Mouse (Mus musculus) hindbrain, embryonic 15.5 days (tissue): ENCODE data around the gene Rgmb. TPM values are rescaled to one million over a fixed set of nuclear protein-coding genes. Genes with fewer than 3 reads are reported as not detected.

Experiments used
- ATAC-seq: fragments of 200-750 bp; cut with Nextera tagmentation; 2 replicates; pipeline ENCODE4 v1.8.0; 2017; ENCODE audit warnings: low read depth, moderate number of reproducible peaks, moderate TSS enrichment; ENCODE audit not compliant: low FRiP score
- H3K27ac ChIP-seq: fragments of 300-500 bp; sonication (generic); replicated peaks from 2 replicates; pipeline ENCODE4 v1.5.1; 2015; ENCODE audit warnings: mild to moderate bottlenecking, inconsistent platforms
- H3K27me3 ChIP-seq: fragments of 300-500 bp; sonication (generic); 2 replicates; pipeline ENCODE4 v1.6.1; 2015; ENCODE audit warnings: control low read depth, inconsistent platforms
- H3K36me3 ChIP-seq: fragments of 300-500 bp; sonication (generic); 2 replicates; pipeline ENCODE4 v1.6.1; 2015; ENCODE audit warnings: control low read depth, inconsistent platforms
- H3K4me1 ChIP-seq: fragments of 300-500 bp; sonication (generic); replicated peaks from 2 replicates; pipeline ENCODE4 v1.6.1; 2015; ENCODE audit warnings: control low read depth, inconsistent platforms
- H3K4me2 ChIP-seq: fragments of 300-500 bp; sonication (generic); 2 replicates; pipeline ENCODE4 v1.6.1; 2015; ENCODE audit warnings: moderate library complexity, mild to moderate bottlenecking, inconsistent platforms
- H3K4me3 ChIP-seq: fragments of 300-500 bp; sonication (generic); 2 replicates; pipeline ENCODE4 v1.5.1; 2015; ENCODE audit warnings: mild to moderate bottlenecking, inconsistent platforms
- H3K9ac ChIP-seq: fragments of 300-500 bp; sonication (generic); 2 replicates; pipeline ENCODE4 v1.6.1; 2015; ENCODE audit warnings: inconsistent platforms
- H3K9me3 ChIP-seq: fragments of 300-500 bp; sonication (generic); 2 replicates; pipeline ENCODE4 v1.6.1; 2016; ENCODE audit warnings: control low read depth, inconsistent platforms
- WGBS: fragments of 180-500 bp; shearing (Covaris S2); methylation state at CpG from one replicate; pipeline ENCODE4 v1.1.7; 2015; 5-methylcytosine and 5-hydroxymethylcytosine counted together
- polyA plus RNA-seq: library from polyadenylated mRNA; unstranded; fragments of >200 nt; fragmentation: Nextera tagmentation; extraction: Ambion mirVana; gene quantifications from 2 replicates; pipeline ENCODE4 v1.2.1, GENCODE M21; 2015

Gene Rgmb
- polyA plus RNA-seq, 1 experiment from 2014 or later = 79.3 TPM

- Histone ChIP-seq H3K27me3 (no peaks in the 10 kb centered on the region), H3K9me3 (no peaks in the 10 kb centered on the region), H3K4me3 (no peak overlapping the region), H3K4me1 (no peaks in the 10 kb centered on the region), H3K36me3 (peaks cover 70% of the 10 kb centered on the region), H3K9ac (no peak overlapping the region), H3K4me2 (no peak overlapping the region), H3K27ac (no peak overlapping the region)
- ATAC-seq = no peak
- WGBS = 96% methylated on average over 8 of the region's 8 CpGs
Measured at GRCm38 (mm10) chr17:15761191-15761590, 69.6 kb downstream of the Rgmb start.

Other genes with a start within 250 kb of the Rgmb start
- 16.6 and 18.0 TPM in 2 replicates for gene Chd1, start 126.1 kb downstream of the Rgmb start, polyA plus RNA-seq